Mouse (Mus musculus) lung, postnatal 0 days (tissue): ENCODE data around the gene Dagla. TPM values are rescaled to one million over a fixed set of nuclear protein-coding genes. Genes with fewer than 3 reads are reported as not detected.

Experiments
- ATAC-seq: fragments of 200-750 bp; cut with Nextera tagmentation; 2 replicates; pipeline ENCODE4 v1.8.0; 2017; ENCODE audit warnings: moderate library complexity
- DNase-seq: peaks from one replicate; pipeline ENCODE4 v3.0.0-alpha.2; 2016; ENCODE audit warnings: low spot score
- H3K27ac ChIP-seq: fragments of 300-500 bp; sonication (generic); 2 replicates; pipeline ENCODE4 v1.5.1; 2014; ENCODE audit warnings: antibody characterized with exemption, mild to moderate bottlenecking, low read length, mixed read lengths
- H3K27me3 ChIP-seq: fragments of 300-500 bp; sonication (generic); replicated peaks from 2 replicates; pipeline ENCODE4 v1.6.1; 2014; ENCODE audit warnings: low read length, mixed read lengths; ENCODE audit not compliant: insufficient read depth
- H3K36me3 ChIP-seq: fragments of 300-500 bp; sonication (generic); 2 replicates; pipeline ENCODE4 v1.6.1; 2014; ENCODE audit warnings: low read length, mixed read lengths; ENCODE audit not compliant: insufficient read depth
- H3K4me1 ChIP-seq: fragments of 300-500 bp; sonication (generic); 2 replicates; pipeline ENCODE4 v1.6.1; 2014; ENCODE audit warnings: antibody characterized with exemption, low read depth, low read length, mixed read lengths; ENCODE audit not compliant: insufficient read depth
- H3K4me2 ChIP-seq: fragments of 300-500 bp; sonication (generic); replicated peaks from 2 replicates; pipeline ENCODE4 v1.6.1; 2014; ENCODE audit warnings: low read depth, mild to moderate bottlenecking, low read length, moderate library complexity, mixed read lengths
- H3K4me3 ChIP-seq: fragments of 300-500 bp; sonication (generic); 2 replicates; pipeline ENCODE4 v1.5.1; 2014; ENCODE audit warnings: low read depth, low read length
- H3K9ac ChIP-seq: fragments of 300-500 bp; sonication (generic); replicated peaks from 2 replicates; pipeline ENCODE4 v1.6.1; 2014; ENCODE audit warnings: low read depth, mild to moderate bottlenecking
- H3K9me3 ChIP-seq: fragments of 300-500 bp; sonication (generic); 2 replicates; pipeline ENCODE4 v1.6.1; 2016; ENCODE audit warnings: low read length, mixed read lengths
- CTCF ChIP-seq: IDR thresholded peaks from 2 replicates; pipeline ENCODE4 v1.5.1; 2016; ENCODE audit warnings: antibody characterized with exemption, mild to moderate bottlenecking
- EP300 ChIP-seq: IDR thresholded peaks from 2 replicates; pipeline ENCODE4 v1.6.1; 2016; ENCODE audit warnings: antibody characterized with exemption, mild to moderate bottlenecking, control low read depth
- WGBS: fragments of 180-500 bp; shearing (Covaris S2); extraction: QIAGEN DNeasy Blood & Tissue Kit; methylation state at CpG from one replicate; pipeline ENCODE4 v1.1.7; 2014; 5-methylcytosine and 5-hydroxymethylcytosine counted together
- polyA plus RNA-seq: library from polyadenylated mRNA; unstranded; fragments of >200 nt; fragmentation: Nextera tagmentation; extraction: Ambion mirVana; gene quantifications from 2 replicates; pipeline ENCODE4 v1.2.1, GENCODE M21; 2015

Gene Dagla
- polyA plus RNA-seq, 1 experiment from 2014 or later = 1.2 TPM

- ATAC-seq (no peak), DNase-seq (no peak)
- Histone ChIP-seq H3K36me3 (no peaks in the 10 kb centered on the region), H3K27me3 (0 out of 2 replicates have a peak, but pooled peaks cover 4% of the 10 kb centered on the region), H3K9me3 (no peaks in the 10 kb centered on the region), H3K27ac (no peak overlapping the region), H3K9ac (no peak overlapping the region), H3K4me1 (0 out of 2 replicates have a peak, but pooled peaks cover 5% of the 10 kb centered on the region), H3K4me2 (no peak overlapping the region), H3K4me3 (no peak overlapping the region)
- no peak for TF ChIP-seq CTCF
- no peak for TF ChIP-seq EP300
- 16% methylated on average over 8 of the region's 8 CpGs for WGBS
These were observed 61.8 kb downstream of the Dagla start for GRCm38 (mm10) chr19:10242916-10243315.

- H3K4me3 ChIP-seq = peak within 1 kb of the TSS; percentile 40
- peak within 1 kb of the TSS; percentile 85 for H3K4me2 ChIP-seq
- TF ChIP-seq CTCF (peak; percentile 99), EP300 (no peak)
- peak within 1 kb of the TSS; percentile 29; the same call in 1 of the 2 replicates for H3K9ac ChIP-seq
- no peak within 1 kb of the TSS for H3K27ac ChIP-seq
- 14% methylated on average over 20 of the region's 43 CpGs for WGBS
- ATAC-seq (peak; percentile 90), DNase-seq (peak; percentile 90)
- no peaks in the 10 kb centered on the region for H3K4me1 ChIP-seq
- 0 out of 2 replicates have a peak, but pooled peaks cover 4% of the 10 kb centered on the region for H3K27me3 ChIP-seq
- no peaks in the 10 kb centered on the region for H3K9me3 ChIP-seq
- no peaks in the 10 kb centered on the region for H3K36me3 ChIP-seq
These were observed 63.9 kb downstream of the Dagla start, which contains the start of gene Myrf for GRCm38 (mm10) chr19:10240654-10241305. TSS of gene Myrf (minus strand) at chr19:10240748.

- no peak for TF ChIP-seq EP300
- no peak for TF ChIP-seq CTCF
- 5% methylated on average over 26 of the region's 26 CpGs for WGBS
- no peak overlapping the region for H3K27ac ChIP-seq
- ATAC-seq = peak; percentile 0; the same call in 1 of the 2 replicates
- peak overlapping the region; percentile 85 for H3K4me2 ChIP-seq
- 0 out of 2 replicates have a peak, but pooled peaks cover 4% of the 10 kb centered on the region for H3K27me3 ChIP-seq
- peak overlapping the region; percentile 29; the same call in 1 of the 2 replicates for H3K9ac ChIP-seq
- no peaks in the 10 kb centered on the region for H3K4me1 ChIP-seq
- H3K9me3 ChIP-seq = no peaks in the 10 kb centered on the region
- no peaks in the 10 kb centered on the region for H3K36me3 ChIP-seq
- no peak for DNase-seq
- H3K4me3 ChIP-seq = peak overlapping the region; percentile 40
These were observed 64.6 kb downstream of the Dagla start for GRCm38 (mm10) chr19:10239975-10240653.

GRCm38 (mm10) chr19:10239419-10239818 lies 65.3 kb downstream of the Dagla start:
- Histone ChIP-seq H3K4me1 (no peaks in the 10 kb centered on the region), H3K4me2 (peak overlapping the region; percentile 85), H3K9me3 (no peaks in the 10 kb centered on the region), H3K27me3 (0 out of 2 replicates have a peak, but pooled peaks cover 4% of the 10 kb centered on the region), H3K9ac (no peak overlapping the region), H3K36me3 (no peaks in the 10 kb centered on the region), H3K4me3 (no peak overlapping the region), H3K27ac (no peak overlapping the region)
- WGBS = 31% methylated on average over 2 of the region's 2 CpGs
- no peak for TF ChIP-seq CTCF
- TF ChIP-seq EP300 = no peak
- ATAC-seq = no peak
- DNase-seq = no peak

GRCm38 (mm10) chr19:10238477-10238876 lies 66.2 kb downstream of the Dagla start:
- 0 out of 2 replicates have a peak, but pooled peaks cover 4% of the 10 kb centered on the region for H3K27me3 ChIP-seq
- no peaks in the 10 kb centered on the region for H3K9me3 ChIP-seq
- H3K4me2 ChIP-seq = no peak overlapping the region
- no peak overlapping the region for H3K9ac ChIP-seq
- H3K4me3 ChIP-seq = no peak overlapping the region
- no peaks in the 10 kb centered on the region for H3K36me3 ChIP-seq
- TF ChIP-seq EP300 = no peak
- TF ChIP-seq CTCF = no peak
- WGBS = 39% methylated on average over 3 of the region's 3 CpGs
- ATAC-seq = peak; percentile 63
- H3K27ac ChIP-seq = peak overlapping the region; percentile 32; the same call in 1 of the 2 replicates
- peak; percentile 25 for DNase-seq
- no peaks in the 10 kb centered on the region for H3K4me1 ChIP-seq

- no peaks in the 10 kb centered on the region for H3K36me3 ChIP-seq
- no peaks in the 10 kb centered on the region for H3K4me1 ChIP-seq
- 0 out of 2 replicates have a peak, but pooled peaks cover 4% of the 10 kb centered on the region for H3K27me3 ChIP-seq
- no peak overlapping the region for H3K4me2 ChIP-seq
- TF ChIP-seq CTCF = no peak
- TF ChIP-seq EP300 = no peak
- DNase-seq (no peak), ATAC-seq (no peak)
- no peak overlapping the region for H3K4me3 ChIP-seq
- H3K9ac ChIP-seq = no peak overlapping the region
- no peak overlapping the region for H3K27ac ChIP-seq
- no peaks in the 10 kb centered on the region for H3K9me3 ChIP-seq
- 65% methylated on average over 9 of the region's 9 CpGs for WGBS
These were observed 68.7 kb downstream of the Dagla start for GRCm38 (mm10) chr19:10235784-10236565.
